Comparison of ENCODE assay signal across 10 mouse cellular contexts in genomic region chr1:45860349-45860748, GRCm38 (mm10). TPM values are rescaled to one million over a fixed set of nuclear protein-coding genes. Genes with fewer than 3 reads are reported as not detected.
DNase-seq lines count a peak whose midpoint lies in the region; ATAC-seq and TF ChIP-seq lines count a peak whose summit lies in the region.
"Had no signal": no experiment of that assay in that cellular context is flagged by ENCODE, and none has a peak within 500 bp of the region (broad histone marks: within the 10 kb centered on the region; RNA-seq: fewer than 3 reads in every experiment).

No protein-coding gene starts in this region.

- no peaks in the 10 kb centered on the region for H3K36me3 ChIP-seq in liver, adult 2 months (ENCODE audit: control insufficient read depth, insufficient read depth, low read length)
- no peaks in the 10 kb centered on the region for H3K36me3 ChIP-seq in heart, embryonic 16.5 days (ENCODE audit: control insufficient read depth, insufficient read depth)
- H3K36me3 ChIP-seq in forebrain, embryonic 10.5 days (replicated peaks), result no peaks in the 10 kb centered on the region
- H3K36me3 ChIP-seq: midbrain, embryonic 12.5 days had no signal

- 0 out of 2 replicates have a peak overlapping the region, but pooled peaks have one; percentile 35 for H3K9ac ChIP-seq in liver, adult 2 months (ENCODE audit: low read depth, low read length)
- no peak overlapping the region for H3K9ac ChIP-seq in heart, embryonic 16.5 days (ENCODE audit: low read length)
- H3K9ac ChIP-seq: midbrain, embryonic 12.5 days had no signal

- peaks cover 17% of the 10 kb centered on the region for H3K4me1 ChIP-seq in liver, adult 2 months (ENCODE audit: control insufficient read depth, insufficient read depth, low read length)
- peaks cover 43% of the 10 kb centered on the region for H3K4me1 ChIP-seq in bone marrow macrophage, adult 2 months (ENCODE audit: control insufficient read depth, insufficient read depth, low read length)
- H3K4me1 ChIP-seq in heart, embryonic 16.5 days (ENCODE audit: control insufficient read depth, insufficient read depth, low read length), result peaks cover 14% of the 10 kb centered on the region
- H3K4me1 ChIP-seq in forebrain, embryonic 10.5 days, result 0 out of 2 replicates have a peak, but pooled peaks cover 7% of the 10 kb centered on the region
- H3K4me1 ChIP-seq: midbrain, embryonic 12.5 days had no signal

- DNase-seq in liver, adult 2 months (ENCODE audit: extremely low read depth, low read depth, low spot score), result peak; percentile 84
- no peak for DNase-seq in liver
- peak; percentile 13 for DNase-seq in mesoderm, embryonic 11.5 days (ENCODE audit: low read depth, low spot score)
- DNase-seq in forebrain, embryonic 10.5 days (ENCODE audit: extremely low spot score, low spot score), result no peak
- no peak for DNase-seq in layer of hippocampus, adult 9-11 months
- DNase-seq in T-cell, adult 2 months (ENCODE audit: low spot score), result no peak

- no peak for TF ChIP-seq CTCF in liver, adult 2 months (IDR thresholded peaks at IDR 0.05; ENCODE audit: low read depth, low read length)
- TF ChIP-seq CTCF in bone marrow macrophage, adult 2 months (IDR thresholded peaks at IDR 0.05; ENCODE audit: low read depth, low read length), result no peak

- no peak overlapping the region for H3K4me3 ChIP-seq in liver, adult 2 months (ENCODE audit: insufficient read depth, low read depth, low read length)
- H3K4me3 ChIP-seq in bone marrow macrophage, adult 2 months (ENCODE audit: insufficient read depth, low read length), result no peak overlapping the region
- no peak overlapping the region for H3K4me3 ChIP-seq in heart, embryonic 16.5 days (ENCODE audit: low read length)
- no peak overlapping the region for H3K4me3 ChIP-seq in forebrain, embryonic 10.5 days
- H3K4me3 ChIP-seq: midbrain, embryonic 12.5 days had no signal

- no peak overlapping the region for H3K4me2 ChIP-seq in heart, embryonic 16.5 days (ENCODE audit: low read depth, low read length)
- H3K4me2 ChIP-seq: midbrain, embryonic 12.5 days had no signal

- no peak for TF ChIP-seq POLR2A in liver, adult 2 months (IDR thresholded peaks at IDR 0.05; ENCODE audit: extremely low read depth, insufficient read depth, low read length)
- TF ChIP-seq POLR2A in bone marrow macrophage, adult 2 months (IDR thresholded peaks at IDR 0.05; ENCODE audit: borderline replicate concordance, low read depth, low read length), result no peak

- H3K27ac ChIP-seq in liver, adult 2 months (replicated peaks; ENCODE audit: insufficient read depth, low read depth, low read length), result peak overlapping the region; percentile 62
- H3K27ac ChIP-seq in bone marrow macrophage, adult 2 months (ENCODE audit: insufficient read depth, low read depth, low read length), result peak overlapping the region; percentile 87
- 0 out of 2 replicates have a peak overlapping the region, but pooled peaks have one; percentile 21 for H3K27ac ChIP-seq in heart, embryonic 16.5 days (ENCODE audit: low read length)
- H3K27ac ChIP-seq in forebrain, embryonic 10.5 days, result no peak overlapping the region
- H3K27ac ChIP-seq: midbrain, embryonic 12.5 days had no signal

- H3K27me3 ChIP-seq in liver, adult 2 months (ENCODE audit: control insufficient read depth, insufficient read depth, low read length), result no peaks in the 10 kb centered on the region
- H3K27me3 ChIP-seq in heart, embryonic 16.5 days (ENCODE audit: control insufficient read depth, insufficient read depth, low read length), result no peaks in the 10 kb centered on the region
- no peaks in the 10 kb centered on the region for H3K27me3 ChIP-seq in forebrain, embryonic 10.5 days (ENCODE audit: poor library complexity, severe bottlenecking)
- H3K27me3 ChIP-seq: midbrain, embryonic 12.5 days had no signal

- H3K9me3 ChIP-seq in heart, embryonic 16.5 days (replicated peaks; ENCODE audit: control insufficient read depth, low read length), result 0 out of 2 replicates have a peak, but pooled peaks cover 3% of the 10 kb centered on the region
- H3K9me3 ChIP-seq in forebrain, embryonic 10.5 days, result peaks cover 6% of the 10 kb centered on the region; the same call in 1 of the 2 replicates
- H3K9me3 ChIP-seq: midbrain, embryonic 12.5 days had no signal

- H3K79me2 ChIP-seq in liver, adult 2 months (ENCODE audit: control insufficient read depth, insufficient read depth, low read length), result no peaks in the 10 kb centered on the region

- 0 out of 2 replicates have a peak, but pooled peaks have one; percentile 23 for ATAC-seq in heart, embryonic 16.5 days (replicated peaks; ENCODE audit: extremely low read depth, insufficient read depth, low FRiP score)

- WGBS in liver, adult 2 months, result 8% methylated on average over 5 of the region's 5 CpGs
- 30% methylated on average over 5 of the region's 5 CpGs for WGBS in heart, embryonic 16.5 days
- 73% methylated on average over 5 of the region's 5 CpGs for WGBS in forebrain, embryonic 10.5 days

RNA-seq across cellular contexts. Expression of gene Gm5269, which starts 29.7 kb away (rescaled TPM):
- total RNA-seq in liver, adult 2 months (2014; rRNA removed), result not detected in 2 replicates
- polyA plus RNA-seq in liver, adult 2 months (2012; rRNA removed), result not detected in 2 replicates
- polyA plus RNA-seq in bone marrow macrophage, adult 2 months (2012; ENCODE audit: insufficient read depth, insufficient read length, missing spikeins), result not detected in 2 replicates
- not detected in 2 replicates for polyA plus RNA-seq in heart, embryonic 16.5 days (2015; fragmentation: Nextera tagmentation; extraction: Ambion mirVana)
- polyA plus RNA-seq in forebrain, embryonic 10.5 days (2016; fragmentation: Nextera tagmentation; extraction: Ambion mirVana), result not detected in 2 replicates
- total RNA-seq: common myeloid progenitor, adult 5-6 weeks had no signal
- polyA plus RNA-seq: midbrain, embryonic 12.5 days had no signal

Comparison
In these comparisons a context has a peak if more than half of its experiments do, and no peak if none do; other contexts are left out.
1. DNase-seq: peak in liver, adult 2 months (single experiment) and mesoderm, embryonic 11.5 days (single experiment); none in liver (single experiment), forebrain, embryonic 10.5 days (single experiment), layer of hippocampus, adult 9-11 months (single experiment) and T-cell, adult 2 months (single experiment).